Comparison of ENCODE assay signal across 8 mouse cellular contexts in the genomic region with DNA sequence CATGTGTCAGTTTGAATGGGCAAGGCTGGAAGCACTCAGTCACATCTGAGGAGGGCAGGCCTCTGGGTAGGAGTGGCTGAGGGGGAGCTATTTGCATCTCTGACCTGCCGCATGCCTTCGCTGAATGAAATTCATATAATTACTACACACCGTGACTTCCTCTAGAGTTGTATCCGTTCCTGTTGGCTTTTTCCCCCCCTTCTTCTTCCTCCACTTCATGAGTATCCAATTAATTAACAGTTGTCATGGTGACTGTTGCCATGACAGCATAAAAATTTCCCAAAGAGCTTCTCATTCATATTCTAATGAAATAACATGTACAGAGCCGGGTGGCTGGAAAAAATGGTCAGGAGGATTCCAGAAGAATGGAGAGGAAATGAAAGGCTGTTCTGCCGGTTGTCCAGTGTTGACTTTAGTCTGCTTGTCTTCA.
DNase-seq lines count a peak whose midpoint lies in the region; ATAC-seq and TF ChIP-seq lines count a peak whose summit lies in the region.

No protein-coding gene starts in this region.

- peak overlapping the region; percentile 26 for H3K4me2 ChIP-seq in forebrain, embryonic 12.5 days

- no peak overlapping the region for H3K9ac ChIP-seq in forebrain, embryonic 12.5 days

- ATAC-seq in forebrain, embryonic 12.5 days (ENCODE audit: low FRiP score), result peak; percentile 88
- no peak for ATAC-seq in megakaryocyte-erythroid progenitor cell, adult 5-6 weeks (replicated peaks; ENCODE audit: low FRiP score, low TSS enrichment, poor library complexity, severe bottlenecking)

- WGBS in cerebellum, adult 2 months, result 45% methylated on average over 6 of the region's 6 CpGs
- 8% methylated on average over 6 of the region's 6 CpGs for WGBS in forebrain, embryonic 12.5 days

- no peak for TF ChIP-seq POLR2A in cerebellum, adult 2 months (IDR thresholded peaks at IDR 0.05; ENCODE audit: borderline replicate concordance, insufficient read depth, low read length)

- no peak overlapping the region for H3K27ac ChIP-seq in cerebellum, adult 2 months (ENCODE audit: insufficient read depth, low read length)
- H3K27ac ChIP-seq in forebrain, embryonic 12.5 days, result peak overlapping the region; percentile 66

- H3K27me3 ChIP-seq in cerebellum, adult 2 months (ENCODE audit: control insufficient read depth, insufficient read depth, low read length), result no peaks in the 10 kb centered on the region
- H3K27me3 ChIP-seq in forebrain, embryonic 12.5 days, result no peaks in the 10 kb centered on the region

- H3K4me1 ChIP-seq in cerebellum, adult 2 months (ENCODE audit: control insufficient read depth, insufficient read depth, low read length), result no peaks in the 10 kb centered on the region
- H3K4me1 ChIP-seq in forebrain, embryonic 12.5 days, result peaks cover 40% of the 10 kb centered on the region

- peak; percentile 63 to 64 for DNase-seq in cerebellum, postnatal 10 days
- DNase-seq in cerebellum, adult 2 months, result no peak
- peak; percentile 18 to 24 for DNase-seq in kidney, postnatal 4 days
- DNase-seq in neural tube, embryonic 10.5 days (ENCODE audit: extremely low spot score, low spot score), result peak; percentile 19
- no peak for DNase-seq in adrenal gland, postnatal 4 days (ENCODE audit: low spot score in 2 of 2)
- DNase-seq in lung, postnatal 25 days (ENCODE audit: low spot score), result no peak

- no peaks in the 10 kb centered on the region for H3K36me3 ChIP-seq in forebrain, embryonic 12.5 days (replicated peaks)

- no peak overlapping the region for H3K4me3 ChIP-seq in cerebellum, adult 2 months (replicated peaks; ENCODE audit: insufficient read depth, low read depth, low read length)
- no peak overlapping the region for H3K4me3 ChIP-seq in forebrain, embryonic 12.5 days (replicated peaks)

- TF ChIP-seq CTCF in cerebellum, adult 2 months (IDR thresholded peaks at IDR 0.05; ENCODE audit: borderline replicate concordance, insufficient read depth, low read depth, low read length), result no peak

- no peaks in the 10 kb centered on the region for H3K9me3 ChIP-seq in forebrain, embryonic 12.5 days

Comparison
In these comparisons a context has a peak if more than half of its experiments do, and no peak if none do; other contexts are left out.
1. DNase-seq: peak in cerebellum, postnatal 10 days (2 of 2), kidney, postnatal 4 days (2 of 2) and neural tube, embryonic 10.5 days (single experiment); none in cerebellum, adult 2 months (0 of 2), adrenal gland, postnatal 4 days (0 of 2) and lung, postnatal 25 days (single experiment).